Mouse (Mus musculus) stomach, embryonic 16.5 days (tissue): ENCODE measurements around the gene Htra2. TPM values are rescaled to one million over a fixed set of nuclear protein-coding genes. Genes with fewer than 3 reads are reported as not detected.

Source experiments
- ATAC-seq: fragments of 200-750 bp; cut with Nextera tagmentation; 2 replicates; pipeline ENCODE4 v1.8.0; 2017; ENCODE audit warnings: moderate number of reproducible peaks, moderate TSS enrichment; ENCODE audit not compliant: insufficient read depth, low FRiP score
- H3K27ac ChIP-seq: fragments of 300-500 bp; sonication (generic); 2 replicates; pipeline ENCODE4 v1.5.1; 2014; ENCODE audit warnings: low read length
- H3K27me3 ChIP-seq: fragments of 300-500 bp; sonication (generic); 2 replicates; pipeline ENCODE4 v1.6.1; 2014; ENCODE audit warnings: low read length, control low read depth, mixed read lengths; ENCODE audit not compliant: control insufficient read depth, insufficient read depth
- H3K36me3 ChIP-seq: fragments of 300-500 bp; sonication (generic); 2 replicates; pipeline ENCODE4 v1.6.1; 2014; ENCODE audit warnings: low read length; ENCODE audit not compliant: control insufficient read depth, insufficient read depth
- H3K4me1 ChIP-seq: fragments of 300-500 bp; sonication (generic); 2 replicates; pipeline ENCODE4 v1.6.1; 2014; ENCODE audit warnings: low read length, control low read depth, mixed read lengths; ENCODE audit not compliant: control insufficient read depth, insufficient read depth
- H3K4me2 ChIP-seq: fragments of 300-500 bp; sonication (generic); 2 replicates; pipeline ENCODE4 v1.6.1; 2014; ENCODE audit warnings: low read depth, low read length, mixed read lengths
- H3K4me3 ChIP-seq: fragments of 300-500 bp; sonication (generic); replicated peaks from 2 replicates; pipeline ENCODE4 v1.5.1; 2014; ENCODE audit warnings: mild to moderate bottlenecking, low read length
- H3K9ac ChIP-seq: fragments of 300-500 bp; sonication (generic); 2 replicates; pipeline ENCODE4 v1.6.1; 2014; ENCODE audit warnings: low read length
- H3K9me3 ChIP-seq: fragments of 300-500 bp; sonication (generic); replicated peaks from 2 replicates; pipeline ENCODE4 v1.6.1; 2016; ENCODE audit warnings: low read length, control low read depth; ENCODE audit not compliant: control insufficient read depth
- WGBS: fragments of 180-500 bp; shearing (Covaris S2); extraction: QIAGEN DNeasy Blood & Tissue Kit; methylation state at CpG from one replicate; pipeline ENCODE4 v1.1.7; 2014; 5-methylcytosine and 5-hydroxymethylcytosine counted together
- polyA plus RNA-seq: library from polyadenylated mRNA; unstranded; fragments of >200 nt; fragmentation: Nextera tagmentation; extraction: Ambion mirVana; gene quantifications from 2 replicates; pipeline ENCODE4 v1.2.1, GENCODE M21; 2015

Gene Htra2
- polyA plus RNA-seq, 1 experiment from 2014 or later = 72.3 TPM

DNA sequence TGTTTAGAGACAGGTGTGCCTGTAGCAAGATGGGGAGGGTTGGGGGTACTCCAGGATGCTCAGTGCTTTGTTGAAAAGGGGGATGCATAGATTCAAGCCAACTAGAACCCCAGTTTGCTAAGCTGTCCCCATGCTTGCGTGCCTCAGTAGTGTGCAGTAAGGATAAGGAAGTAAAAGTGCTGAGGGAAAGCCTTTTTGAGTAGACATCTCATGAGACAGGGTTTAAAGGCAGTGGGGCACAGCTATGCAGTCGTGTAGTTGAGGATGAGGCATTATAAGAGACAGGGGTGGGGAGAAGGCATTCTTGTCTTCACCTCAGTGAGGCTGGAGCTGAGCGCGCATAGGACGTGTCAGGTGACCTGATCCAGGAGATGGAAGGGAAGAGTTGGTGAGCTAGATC lies 14.5 kb downstream of the Htra2 start:
- H3K27me3 ChIP-seq = no peaks in the 10 kb centered on the region
- ATAC-seq = no peak
- no peak overlapping the region for H3K4me2 ChIP-seq
- H3K9me3 ChIP-seq = no peaks in the 10 kb centered on the region
- H3K36me3 ChIP-seq = no peaks in the 10 kb centered on the region
- H3K27ac ChIP-seq = no peak overlapping the region
- H3K4me1 ChIP-seq = peaks cover 12% of the 10 kb centered on the region; the same call in 1 of the 2 replicates
- WGBS = 71% methylated on average over 5 of the region's 5 CpGs
- no peak overlapping the region for H3K4me3 ChIP-seq
- H3K9ac ChIP-seq = no peak overlapping the region

- ATAC-seq = peak; percentile 70
- WGBS = 13% methylated on average over 24 of the region's 24 CpGs
- Histone ChIP-seq H3K4me1 (peaks cover 17% of the 10 kb centered on the region; the same call in 1 of the 2 replicates), H3K4me3 (peak overlapping the region; percentile 29), H3K27ac (no peak overlapping the region), H3K4me2 (peak overlapping the region; percentile 57), H3K36me3 (no peaks in the 10 kb centered on the region), H3K27me3 (no peaks in the 10 kb centered on the region), H3K9me3 (no peaks in the 10 kb centered on the region), H3K9ac (peak overlapping the region; percentile 44)
Observed at GRCm38 (mm10) chr6:83038496-83039012, 16.5 kb downstream of the Htra2 start.

DNA sequence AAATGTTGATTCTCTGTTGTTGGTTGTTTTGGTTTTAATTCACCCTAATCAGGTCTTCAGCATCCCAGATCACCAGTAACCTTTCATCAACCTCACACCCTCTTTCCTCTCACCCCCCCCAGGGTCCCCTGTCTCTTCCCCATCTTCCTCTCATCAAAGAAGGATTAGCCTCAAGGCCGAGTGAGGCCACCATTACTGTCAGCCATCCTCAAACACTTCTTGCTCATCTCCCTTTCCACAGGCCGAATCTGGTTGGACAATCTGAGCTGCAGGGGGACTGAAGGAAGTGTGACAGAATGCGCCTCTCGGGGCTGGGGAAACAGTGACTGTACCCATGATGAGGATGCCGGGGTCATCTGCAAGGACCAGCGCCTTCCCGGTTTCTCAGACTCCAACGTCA lies 17.9 kb downstream of the Htra2 start:
- WGBS = 70% methylated on average over 8 of the region's 8 CpGs
- no peak overlapping the region for H3K4me2 ChIP-seq
- no peaks in the 10 kb centered on the region for H3K27me3 ChIP-seq
- no peak overlapping the region for H3K27ac ChIP-seq
- no peaks in the 10 kb centered on the region for H3K36me3 ChIP-seq
- no peaks in the 10 kb centered on the region for H3K9me3 ChIP-seq
- H3K4me3 ChIP-seq = no peak overlapping the region
- H3K9ac ChIP-seq = no peak overlapping the region
- peaks cover 19% of the 10 kb centered on the region for H3K4me1 ChIP-seq
- ATAC-seq = no peak

DNA sequence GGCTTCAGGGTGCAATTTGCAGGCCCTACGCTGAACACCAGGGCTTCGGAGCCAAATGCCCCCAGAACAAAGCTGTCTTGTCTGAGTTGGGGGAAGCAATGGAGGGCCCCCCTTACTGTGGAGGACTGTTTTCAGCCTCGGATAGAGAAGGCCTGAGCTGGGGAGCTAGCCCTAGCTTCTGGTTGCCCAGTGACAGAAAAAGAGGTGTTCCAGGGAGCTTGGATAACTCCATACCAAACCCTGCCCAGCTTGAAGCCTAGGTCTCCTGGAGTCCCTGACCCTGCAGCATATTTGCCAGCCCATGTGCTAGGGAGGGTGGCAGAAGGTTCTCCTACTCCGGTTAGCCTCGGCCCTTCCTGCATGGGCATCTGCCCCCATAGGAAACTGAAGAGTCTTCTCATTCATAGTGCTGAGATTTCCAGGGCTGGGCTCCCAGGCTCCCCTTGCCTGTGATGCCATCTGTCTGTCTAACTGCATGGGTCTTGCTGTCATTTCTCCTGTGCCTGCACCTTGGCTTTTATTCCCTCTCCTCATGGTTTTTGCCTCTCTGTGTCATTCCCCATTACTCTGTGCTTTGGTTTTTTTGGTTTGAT lies 20.5 kb downstream of the Htra2 start:
- peaks cover 22% of the 10 kb centered on the region for H3K4me1 ChIP-seq
- H3K27ac ChIP-seq = peak overlapping the region; percentile 91
- peak overlapping the region; percentile 92 for H3K4me2 ChIP-seq
- H3K9me3 ChIP-seq = no peaks in the 10 kb centered on the region
- no peaks in the 10 kb centered on the region for H3K36me3 ChIP-seq
- WGBS = 25% methylated on average over 5 of the region's 5 CpGs
- ATAC-seq = no peak
- H3K9ac ChIP-seq = peak overlapping the region; percentile 83
- peak overlapping the region; percentile 59 for H3K4me3 ChIP-seq
- peaks cover 7% of the 10 kb centered on the region; the same call in 1 of the 2 replicates for H3K27me3 ChIP-seq

- ATAC-seq = peak; percentile 88
- Histone ChIP-seq H3K36me3 (no peaks in the 10 kb centered on the region), H3K27me3 (peaks cover 7% of the 10 kb centered on the region; the same call in 1 of the 2 replicates), H3K4me3 (peak within 1 kb of the TSS; percentile 59), H3K4me1 (peaks cover 18% of the 10 kb centered on the region), H3K4me2 (peak within 1 kb of the TSS; percentile 92), H3K9me3 (no peaks in the 10 kb centered on the region), H3K9ac (peak within 1 kb of the TSS; percentile 83), H3K27ac (peak within 1 kb of the TSS; percentile 91)
- WGBS = under 1% methylated on average over 51 of the region's 51 CpGs
Observed at GRCm38 (mm10) chr6:83033249-83034185, 21.6 kb downstream of the Htra2 start, which contains the start of the genes Dok1 and Loxl3. Dok1 (minus strand) TSS chr6:83033471. Loxl3 (plus strand) TSS chr6:83034173.

DNA sequence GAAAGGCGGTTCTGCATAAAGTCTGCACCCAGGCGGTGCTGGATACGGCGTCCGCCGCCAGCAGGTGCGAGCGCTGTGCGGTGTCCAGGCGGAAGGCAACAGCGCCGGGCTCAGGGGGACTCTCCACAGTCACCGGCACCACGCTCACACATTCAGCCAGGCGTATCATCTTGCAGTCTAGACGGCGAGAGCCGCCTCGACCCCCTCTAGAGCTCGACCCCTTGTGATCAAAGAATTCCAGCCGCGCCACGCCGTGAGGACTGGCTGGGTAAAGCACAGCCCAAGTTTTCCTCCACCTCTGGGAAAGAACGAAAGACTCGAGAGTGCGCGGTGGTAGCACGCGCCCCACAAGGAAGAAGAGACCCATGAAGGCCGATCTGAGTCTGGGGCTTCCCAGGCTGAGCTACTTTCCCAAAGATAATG lies 22.3 kb downstream of the Htra2 start:
- H3K9ac ChIP-seq = peak overlapping the region; percentile 83
- H3K4me1 ChIP-seq = peaks cover 15% of the 10 kb centered on the region
- H3K4me2 ChIP-seq = peak overlapping the region; percentile 92
- H3K36me3 ChIP-seq = no peaks in the 10 kb centered on the region
- peak overlapping the region; percentile 91 for H3K27ac ChIP-seq
- ATAC-seq = peak; percentile 45
- no peaks in the 10 kb centered on the region for H3K9me3 ChIP-seq
- peak overlapping the region; percentile 59 for H3K4me3 ChIP-seq
- under 1% methylated on average over 31 of the region's 31 CpGs for WGBS
- H3K27me3 ChIP-seq = peaks cover 7% of the 10 kb centered on the region; the same call in 1 of the 2 replicates

GRCm38 (mm10) chr6:83031921-83032590 lies 23.0 kb downstream of the Htra2 start:
- peaks cover 11% of the 10 kb centered on the region for H3K4me1 ChIP-seq
- no peaks in the 10 kb centered on the region for H3K36me3 ChIP-seq
- no peaks in the 10 kb centered on the region for H3K9me3 ChIP-seq
- ATAC-seq = no peak
- H3K4me3 ChIP-seq = peak overlapping the region; percentile 59
- peak overlapping the region; percentile 92 for H3K4me2 ChIP-seq
- peak overlapping the region; percentile 83 for H3K9ac ChIP-seq
- 45% methylated on average over 18 of the region's 18 CpGs for WGBS
- peaks cover 7% of the 10 kb centered on the region; the same call in 1 of the 2 replicates for H3K27me3 ChIP-seq
- no peak overlapping the region for H3K27ac ChIP-seq

DNA sequence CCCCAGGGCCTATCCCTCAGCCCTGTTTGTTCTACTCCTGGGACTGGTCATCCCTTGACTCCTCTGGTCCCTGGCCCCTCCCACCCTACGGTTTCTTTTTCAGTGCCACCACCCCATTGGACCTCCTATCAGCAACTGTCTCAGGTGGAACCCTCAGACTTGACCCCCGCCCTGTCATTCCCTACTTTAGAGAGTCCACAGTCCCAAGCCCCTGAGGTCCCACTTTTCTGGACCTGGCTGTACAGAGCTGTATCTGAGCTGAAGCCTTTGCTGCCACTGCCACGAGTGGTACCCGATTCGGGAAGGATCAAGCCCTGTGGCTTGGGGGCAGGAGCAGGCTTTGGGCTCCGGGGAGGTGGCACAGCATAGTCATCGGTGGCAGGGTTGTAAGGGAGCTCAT lies 24.0 kb downstream of the Htra2 start:
- H3K4me3 ChIP-seq = no peak overlapping the region
- H3K27ac ChIP-seq = no peak overlapping the region
- H3K36me3 ChIP-seq = no peaks in the 10 kb centered on the region
- ATAC-seq = no peak
- no peak overlapping the region for H3K9ac ChIP-seq
- H3K27me3 ChIP-seq = peaks cover 7% of the 10 kb centered on the region; the same call in 1 of the 2 replicates
- 78% methylated on average over 7 of the region's 7 CpGs for WGBS
- no peaks in the 10 kb centered on the region for H3K9me3 ChIP-seq
- peaks cover 11% of the 10 kb centered on the region for H3K4me1 ChIP-seq
- H3K4me2 ChIP-seq = no peak overlapping the region
